Mouse (Mus musculus) ovary, postnatal 10 days (tissue): ENCODE data around the gene C130032M10Rik.

ENCODE experiments used
- DNase-seq: peaks from one replicate; pipeline ENCODE4 v3.0.0; 2022; ENCODE audit warnings: low spot score

C130032M10Rik gene

DNA sequence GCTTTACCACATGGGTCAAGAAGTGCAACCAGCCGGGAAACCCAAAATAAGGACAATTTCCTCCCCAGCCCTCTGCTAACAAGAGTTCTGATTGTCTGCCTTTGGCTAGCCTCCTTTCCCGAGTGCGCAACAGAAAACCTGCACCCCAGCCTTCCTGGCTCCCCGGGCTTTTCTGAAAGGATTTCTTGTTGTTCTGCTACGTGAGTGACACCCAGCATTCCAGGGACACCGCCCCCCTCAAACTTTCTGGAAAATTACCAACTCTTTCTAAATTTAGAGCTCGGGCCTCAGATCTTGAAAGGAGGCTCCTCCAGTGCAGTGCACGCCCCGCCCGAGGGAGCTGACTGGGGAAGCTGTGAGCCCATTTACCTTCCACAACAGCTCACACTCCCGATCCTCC is at the start of gene C130032M10Rik:
TSS of gene C130032M10Rik (plus strand) at position 334 of the 400 bp plus-strand sequence.
- no peak for DNase-seq

DNA sequence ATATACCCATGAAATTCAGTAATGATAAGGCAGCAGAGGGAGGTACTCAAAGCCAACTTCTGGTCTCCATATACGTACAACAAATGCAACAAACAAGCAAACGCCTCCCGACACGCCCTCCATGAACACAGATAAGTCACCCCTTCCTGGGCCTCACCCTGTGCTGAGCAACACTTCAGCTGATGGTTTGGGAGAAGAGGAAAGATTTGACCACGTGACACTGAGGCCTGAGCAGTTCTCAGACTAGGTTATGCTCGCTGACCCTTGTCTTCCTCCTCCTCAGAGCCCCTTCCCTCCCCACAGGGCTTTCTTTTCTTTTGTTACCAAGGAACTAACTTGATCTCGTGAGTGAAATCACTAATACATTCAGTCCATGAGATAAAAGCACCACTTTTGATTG is 48.6 kb upstream of the C130032M10Rik start:
- no peak for DNase-seq

DNA sequence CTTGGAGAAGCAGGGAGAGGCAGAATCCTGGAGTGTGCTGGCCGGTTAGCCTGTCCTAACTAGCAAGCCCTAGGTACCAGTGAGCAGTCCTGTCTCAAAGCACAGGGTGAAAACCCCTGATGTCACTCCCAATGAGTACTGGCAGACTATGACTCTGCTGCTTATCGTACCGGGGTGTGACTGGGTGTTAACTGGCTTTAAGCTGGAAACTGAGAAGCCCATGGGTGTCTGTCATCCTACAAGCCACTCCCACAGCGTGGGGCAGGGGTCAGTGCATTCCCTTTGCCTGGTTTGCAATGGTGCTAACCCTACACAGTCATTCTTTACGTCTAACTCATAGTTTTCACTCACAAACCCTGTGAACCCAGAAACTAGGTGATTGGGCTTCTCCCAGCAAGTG is 47.3 kb upstream of the C130032M10Rik start:
- DNase-seq = no peak

DNA sequence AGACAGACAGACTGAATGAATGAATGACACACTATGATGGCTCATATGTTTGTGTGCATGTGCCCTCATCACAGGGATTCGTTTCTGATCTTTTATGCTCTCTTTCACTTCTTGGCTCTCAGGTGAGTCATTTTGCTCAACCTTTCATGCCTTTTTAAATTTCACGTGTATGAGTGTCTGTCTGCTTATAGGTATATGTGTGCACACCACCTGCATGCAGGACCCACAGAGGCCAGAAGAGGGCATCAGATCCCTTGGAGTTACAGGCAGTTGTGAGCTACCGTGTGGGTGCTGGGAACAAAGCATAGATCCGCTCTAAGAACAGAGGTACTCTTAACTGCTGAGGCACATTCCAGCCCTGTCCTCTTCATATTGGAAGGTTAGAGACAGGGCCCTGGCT is 46.8 kb upstream of the C130032M10Rik start:
- no peak for DNase-seq

DNA sequence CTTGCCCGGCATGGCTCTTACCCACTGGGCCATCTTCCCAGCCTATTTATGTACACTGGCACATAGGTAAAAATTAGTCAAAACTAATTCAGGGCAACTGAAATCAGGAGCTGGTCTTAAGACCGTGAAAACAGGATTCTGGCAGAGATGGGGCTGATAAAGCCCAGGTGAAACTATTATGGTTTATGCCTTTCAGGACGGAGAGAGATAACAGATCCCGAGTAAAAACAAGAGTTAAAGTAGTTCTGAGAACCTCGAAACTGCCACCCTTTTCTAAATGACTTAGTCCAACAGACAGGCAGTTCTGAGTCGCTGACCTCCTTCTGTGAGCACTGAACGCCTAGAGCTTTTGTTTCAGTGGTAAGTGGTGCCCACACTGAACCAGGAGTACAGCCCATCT is 43.6 kb upstream of the C130032M10Rik start:
- DNase-seq = no peak

DNA sequence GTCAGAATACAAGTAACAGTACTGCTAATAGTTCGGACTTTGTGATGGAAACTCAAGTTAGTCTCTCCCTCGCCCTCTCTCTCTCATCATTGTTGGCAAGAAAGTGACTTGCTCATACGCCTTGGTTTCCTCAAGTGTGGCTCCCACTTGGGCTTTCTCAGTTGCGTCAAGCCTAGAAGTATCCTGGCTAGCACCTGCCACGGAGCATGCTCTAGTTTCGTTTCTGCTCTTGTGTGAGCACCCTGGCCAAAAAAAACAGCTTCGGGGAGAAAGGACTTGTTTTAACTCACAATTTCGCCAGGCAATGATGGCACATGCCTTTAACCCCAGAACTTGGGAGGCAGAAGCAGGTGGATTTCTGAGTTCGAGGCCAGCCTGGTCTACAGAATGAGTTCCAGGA is 38.5 kb upstream of the C130032M10Rik start:
- no peak for DNase-seq

DNA sequence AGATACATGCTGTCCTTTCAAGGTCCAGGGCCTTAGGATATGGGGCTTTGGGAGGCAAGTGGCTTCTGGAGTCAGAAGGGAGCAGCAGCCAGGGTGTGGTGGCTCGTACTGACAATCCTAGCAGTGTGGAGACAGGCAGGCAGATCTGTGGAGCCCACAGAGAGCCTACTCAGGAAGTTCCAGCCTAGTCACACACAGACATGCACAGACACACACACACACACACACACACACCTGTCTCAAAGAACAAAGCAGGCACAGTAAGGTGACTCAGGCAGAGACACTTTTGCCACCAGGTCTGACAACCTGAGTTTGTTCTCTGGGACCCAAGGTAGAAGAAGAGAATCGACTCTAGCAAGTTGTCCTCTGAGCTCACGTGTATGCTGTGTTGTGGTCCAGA is 34.6 kb upstream of the C130032M10Rik start:
- no peak for DNase-seq

DNA sequence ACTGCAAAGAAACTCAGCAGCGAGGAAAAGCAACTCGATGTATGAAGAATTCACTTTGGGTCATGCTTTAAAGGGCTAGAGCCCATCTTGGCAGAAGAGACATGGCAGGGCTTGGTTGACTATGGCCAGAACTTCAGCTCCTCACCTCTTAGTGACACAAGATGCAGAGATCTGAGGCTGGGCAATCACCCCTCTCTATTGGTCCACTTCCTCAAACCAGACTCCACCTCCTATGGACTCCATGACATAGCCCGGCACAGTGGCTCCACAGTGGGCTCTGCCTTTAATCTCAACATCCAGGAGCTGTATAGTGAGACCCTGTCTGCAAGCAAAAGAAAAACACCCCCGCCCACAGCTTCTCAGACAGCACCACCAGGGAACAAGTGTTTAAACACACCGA is 30.7 kb upstream of the C130032M10Rik start:
- DNase-seq = no peak

DNA sequence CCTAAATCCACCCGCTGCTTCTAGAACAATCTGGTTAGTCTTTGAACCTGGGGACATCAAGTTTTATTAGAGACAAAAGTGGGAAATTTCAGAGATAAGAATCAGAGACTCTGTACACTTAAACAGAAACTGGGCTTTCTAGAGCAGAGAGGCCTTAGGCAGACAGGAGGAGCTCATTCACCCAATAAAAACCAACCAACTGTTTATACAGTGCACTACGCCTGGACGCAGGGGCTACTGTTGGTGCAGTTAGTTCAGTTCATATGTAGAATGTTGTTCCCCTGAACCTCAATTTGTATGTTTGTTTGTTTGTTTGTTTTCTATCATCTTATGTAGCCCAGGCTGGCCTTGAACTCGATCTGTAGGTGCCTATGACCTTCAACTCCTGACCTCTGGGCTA is 28.7 kb upstream of the C130032M10Rik start:
- DNase-seq = no peak

DNA sequence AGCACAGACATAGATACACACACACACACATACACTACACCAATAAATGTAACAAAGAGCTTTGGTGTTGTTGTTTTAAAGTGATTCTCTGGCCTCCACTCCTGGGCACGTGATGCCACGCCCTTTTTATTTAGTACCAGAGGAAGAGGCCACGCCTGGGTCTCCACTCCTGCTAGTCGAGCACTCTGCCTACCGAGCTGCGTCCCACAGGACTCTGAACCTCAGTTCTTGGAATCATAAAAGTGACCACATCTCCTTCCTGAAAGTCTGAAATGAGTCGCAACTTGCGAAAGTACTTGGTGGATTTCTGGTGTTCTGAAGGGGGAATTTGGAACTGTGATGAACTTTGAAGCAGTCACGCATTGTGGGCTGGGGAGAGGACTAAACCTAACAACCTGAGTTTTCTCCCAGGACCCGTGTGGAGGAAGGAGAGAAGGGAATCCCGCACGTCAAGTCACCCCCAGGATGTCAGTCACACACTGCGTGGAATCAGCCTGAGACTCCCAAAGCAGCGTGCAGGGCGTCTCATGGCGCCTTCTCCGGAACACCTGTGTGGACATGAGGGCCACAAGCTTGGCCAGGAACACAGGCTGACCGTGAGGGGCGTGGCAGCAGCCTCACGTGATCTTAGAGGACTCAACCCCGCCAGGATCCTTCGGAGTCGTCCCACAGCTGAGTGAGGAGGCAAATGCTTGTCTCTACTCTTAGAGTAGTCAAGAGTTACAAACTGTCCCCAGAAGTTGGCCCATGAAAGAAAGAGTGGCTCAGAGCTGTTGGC is 27.8 kb upstream of the C130032M10Rik start:
- no peak for DNase-seq

DNA sequence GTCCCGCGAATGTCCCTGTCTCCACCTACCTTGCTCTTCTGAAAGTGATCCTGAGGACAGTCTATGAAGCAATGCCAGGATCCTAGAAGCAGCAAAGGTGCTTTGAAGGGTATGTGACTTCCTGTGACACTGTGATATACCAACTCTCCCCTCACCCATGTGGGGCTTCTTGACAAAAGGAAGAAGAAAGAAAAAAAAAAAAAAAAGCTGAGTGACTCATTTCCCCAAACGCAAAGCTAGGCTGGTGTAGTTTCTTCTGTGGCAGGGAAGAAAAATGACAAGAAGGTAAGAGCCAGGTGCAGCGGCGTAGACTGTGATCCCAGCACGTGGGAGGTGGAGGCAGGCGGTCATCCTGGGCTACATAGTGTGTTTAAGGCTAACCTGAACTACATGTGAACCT is 19.0 kb upstream of the C130032M10Rik start:
- no peak for DNase-seq

DNA sequence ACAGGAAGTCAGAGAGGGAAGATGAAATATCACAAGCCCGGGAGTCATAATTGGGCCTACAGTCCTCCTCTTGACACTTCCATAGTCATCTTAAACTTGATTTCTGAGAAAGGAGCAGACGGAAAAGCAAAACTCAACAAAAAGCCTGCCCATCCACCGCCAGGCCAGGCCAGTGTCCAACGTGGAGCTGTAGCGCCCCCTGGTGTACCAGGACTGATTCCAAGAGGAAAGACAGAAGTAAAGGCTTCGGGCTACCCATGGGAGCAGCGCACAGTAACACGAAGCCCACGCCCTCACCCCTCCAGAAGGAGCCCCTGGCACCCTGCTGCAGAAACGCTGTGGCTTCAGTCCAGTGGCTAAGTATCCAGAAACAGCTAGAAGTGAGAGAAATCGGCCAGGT is 17.3 kb upstream of the C130032M10Rik start:
- peak; percentile 88 for DNase-seq

DNA sequence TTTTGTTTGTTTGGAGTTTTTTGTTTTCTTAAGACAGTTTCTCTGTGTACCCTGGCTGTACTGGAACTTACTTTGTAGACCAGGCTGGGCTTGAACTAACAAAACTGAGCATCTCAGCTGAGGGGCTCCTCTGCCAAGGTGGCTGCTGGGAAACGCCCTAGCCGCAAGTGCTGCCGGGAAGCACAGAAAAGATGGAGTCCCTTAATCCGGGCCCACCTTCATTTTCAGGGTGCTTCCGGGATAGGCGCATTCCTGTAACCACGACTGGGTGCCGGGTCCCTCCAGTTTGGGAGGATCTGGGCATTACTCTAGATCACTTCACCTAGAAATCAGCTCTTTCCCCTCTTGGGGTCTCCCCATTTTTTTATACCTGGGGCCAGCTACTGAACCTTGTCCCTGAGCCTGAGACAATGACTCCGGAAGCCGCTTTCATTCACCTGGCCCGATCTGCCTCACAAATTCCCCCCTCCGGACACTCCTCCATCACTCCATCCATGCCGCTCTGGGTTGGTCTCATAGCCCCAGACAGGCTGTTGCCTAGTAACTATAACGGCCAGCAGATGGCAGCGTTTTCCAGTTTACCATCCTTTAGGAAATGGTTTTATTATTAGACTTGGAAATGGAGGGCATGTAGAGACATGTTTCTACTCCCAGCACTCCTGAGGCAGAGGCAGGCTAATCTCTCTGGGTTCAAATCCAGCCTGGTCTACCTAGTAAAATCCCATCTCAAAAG is 15.5 kb upstream of the C130032M10Rik start:
- DNase-seq = peak; percentile 10

DNA sequence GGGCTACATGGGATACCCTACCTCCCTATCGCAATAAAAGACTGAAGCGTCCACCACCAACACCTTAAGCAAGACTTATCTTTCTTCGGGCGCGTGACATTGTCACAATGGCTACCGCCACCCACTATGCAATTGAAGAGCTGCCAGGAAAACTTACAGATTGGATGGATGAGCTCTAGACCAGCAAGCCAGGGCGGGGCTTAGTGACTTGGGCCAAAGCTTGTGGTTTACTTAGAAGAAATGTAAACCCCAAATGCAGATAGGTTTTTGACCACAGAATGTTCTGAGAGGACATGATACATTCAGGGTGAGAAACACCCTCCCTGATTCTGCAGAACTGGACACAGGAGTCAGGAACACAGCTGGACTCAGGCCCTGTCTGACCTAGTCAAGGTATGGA is 14.4 kb upstream of the C130032M10Rik start:
- DNase-seq = no peak

DNA sequence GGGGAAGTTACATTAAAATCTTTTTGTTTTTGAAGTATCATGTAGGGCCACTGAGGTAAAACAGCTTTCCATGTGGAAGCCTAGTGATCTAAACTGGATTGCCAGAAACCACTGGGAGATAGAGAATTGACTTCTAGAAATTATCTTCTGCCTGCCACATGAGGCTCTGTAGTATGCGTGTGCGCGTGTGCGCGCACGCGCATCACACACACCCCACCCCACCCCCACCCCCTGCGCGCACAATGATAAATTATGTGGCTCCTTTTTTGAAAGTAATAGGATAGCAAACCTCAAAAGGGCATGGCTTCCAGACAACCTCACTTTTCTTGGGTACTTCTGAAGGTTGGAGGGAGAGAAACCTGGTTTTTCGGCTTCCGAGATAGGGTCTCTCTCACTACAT is 13.6 kb upstream of the C130032M10Rik start:
- DNase-seq = no peak

DNA sequence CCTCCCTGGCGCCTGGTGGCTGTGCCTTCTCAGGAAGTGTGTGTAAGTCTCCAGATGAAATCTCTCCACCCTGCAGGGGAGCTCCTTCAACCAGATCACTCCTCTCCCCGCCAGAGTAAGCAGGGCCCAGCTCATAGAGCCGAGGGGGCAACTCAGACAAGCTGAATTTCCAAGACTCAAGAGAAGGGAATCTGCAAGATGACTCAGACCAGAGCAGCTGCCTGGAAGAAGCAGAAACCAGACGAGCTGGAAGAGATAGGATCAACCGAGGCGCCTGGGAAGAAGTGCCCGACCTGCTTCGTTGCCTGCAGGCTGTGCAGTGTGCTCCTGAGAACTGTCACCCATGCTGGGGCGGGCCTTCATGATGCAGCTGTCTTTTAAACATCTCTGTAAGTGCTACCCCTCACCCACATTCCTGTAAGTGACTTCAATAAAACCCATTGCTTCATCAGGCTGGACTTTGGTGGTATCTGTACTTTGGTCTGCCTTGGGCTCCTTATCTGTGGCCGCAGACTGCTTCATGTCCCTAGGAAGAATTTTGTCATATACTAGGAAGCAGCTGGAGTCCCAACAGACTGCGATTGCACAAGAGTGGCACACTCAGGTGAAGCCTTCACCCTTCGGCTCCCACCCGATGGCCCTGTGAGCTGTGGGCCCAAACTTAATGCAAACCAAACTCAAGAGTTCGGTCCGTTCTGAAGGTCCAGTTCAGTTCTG is 12.6 kb upstream of the C130032M10Rik start:
- DNase-seq = no peak

DNA sequence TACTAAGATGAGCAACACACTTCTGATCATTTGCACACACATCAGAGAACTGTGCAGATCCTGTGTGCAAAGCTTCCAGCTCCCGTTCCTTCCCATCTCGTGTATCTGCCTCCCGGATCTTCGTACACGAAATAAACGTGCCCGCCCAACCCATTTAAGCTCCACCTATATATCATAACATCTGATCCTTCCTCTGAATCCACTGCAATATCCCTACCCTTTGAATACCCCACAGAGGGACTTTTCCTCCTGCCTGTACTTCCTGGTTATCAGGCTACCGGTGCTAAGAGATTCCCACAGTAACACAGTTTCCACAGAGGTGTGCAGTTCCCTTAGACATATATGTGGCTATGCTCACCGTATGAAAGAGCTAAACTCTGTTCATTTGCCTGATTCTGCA is 10.7 kb upstream of the C130032M10Rik start, which contains the start of gene Ccr4:
TSS of gene Ccr4 (minus strand) at position 101 of the 400 bp plus-strand sequence.
- DNase-seq = no peak

DNA sequence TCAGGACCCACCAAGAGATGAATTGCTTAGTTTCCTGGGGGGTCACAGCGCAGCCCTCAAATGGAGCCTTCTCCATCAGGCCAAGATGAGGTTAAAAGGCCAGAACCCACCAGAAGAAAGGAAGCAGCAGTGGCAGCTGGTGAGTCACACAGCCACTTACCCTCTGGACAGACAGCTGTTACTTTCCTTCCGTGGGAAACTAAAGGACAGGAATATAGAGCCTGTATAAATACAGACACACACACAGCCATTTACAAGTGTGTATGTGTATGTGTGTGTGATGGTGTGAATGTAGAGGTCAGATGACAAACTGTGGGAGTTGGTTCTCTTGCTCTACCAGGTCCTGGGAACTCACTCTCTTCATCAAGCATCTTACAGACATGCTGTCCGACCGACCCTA is 8.9 kb upstream of the C130032M10Rik start:
- DNase-seq = no peak

DNA sequence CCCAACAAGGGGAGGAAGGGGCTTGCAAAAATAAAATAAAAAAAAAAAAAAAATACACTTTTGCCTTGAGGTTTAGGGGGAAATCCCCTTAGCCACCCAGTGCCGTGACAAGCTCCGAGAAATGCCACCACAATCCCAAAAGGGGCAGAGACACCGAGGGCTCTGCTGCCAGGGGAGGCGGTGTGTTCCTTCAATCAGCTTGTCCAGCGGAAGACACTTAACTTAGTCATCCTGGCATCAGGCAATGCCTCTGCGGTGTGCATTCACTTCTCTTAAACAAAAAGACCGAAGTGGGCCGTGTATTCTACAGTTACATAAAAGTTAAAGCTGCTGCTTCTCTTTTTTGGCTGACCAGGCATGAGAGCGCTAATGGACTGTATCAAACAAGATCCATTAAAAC is 8.1 kb upstream of the C130032M10Rik start:
- no peak for DNase-seq

DNA sequence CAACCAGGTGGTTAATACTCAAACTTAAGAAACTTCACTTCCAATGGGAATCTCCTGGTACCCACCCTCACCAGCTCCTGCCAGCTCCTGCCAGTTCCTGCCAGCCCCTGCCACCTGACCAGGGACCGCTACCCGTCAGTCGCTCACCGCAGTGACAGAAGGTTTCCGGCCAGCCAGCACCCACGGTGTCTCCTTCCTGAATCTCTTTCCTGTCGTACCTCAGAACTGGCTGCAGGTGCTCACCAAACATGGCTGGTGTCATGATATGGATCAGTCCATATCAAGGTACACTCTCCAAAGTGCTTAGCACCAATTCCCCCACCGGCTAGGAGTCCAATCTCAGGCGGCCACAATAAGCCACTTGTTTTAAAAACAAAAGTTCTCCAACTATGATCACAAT is 5.7 kb upstream of the C130032M10Rik start:
- DNase-seq = no peak

DNA sequence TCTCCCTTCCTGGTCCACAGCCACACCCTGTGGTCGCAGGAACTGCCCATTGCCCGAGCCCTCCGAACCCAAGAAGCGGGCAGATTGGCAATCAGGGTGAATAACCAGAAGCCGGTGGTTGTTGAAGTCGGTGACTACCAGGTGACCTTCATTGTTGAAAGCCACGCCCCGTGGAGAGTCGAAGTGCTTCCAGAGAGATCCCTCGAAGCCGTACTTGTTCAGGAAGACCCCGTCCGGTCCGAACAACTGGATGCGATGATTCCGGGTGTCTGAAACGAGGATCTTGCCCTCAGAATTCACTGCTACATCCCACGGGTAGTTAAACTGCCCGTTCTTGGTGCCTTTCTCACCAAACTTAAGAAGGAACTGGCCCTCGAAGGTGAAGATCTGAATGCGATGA is 2.7 kb upstream of the C130032M10Rik start:
- no peak for DNase-seq

DNA sequence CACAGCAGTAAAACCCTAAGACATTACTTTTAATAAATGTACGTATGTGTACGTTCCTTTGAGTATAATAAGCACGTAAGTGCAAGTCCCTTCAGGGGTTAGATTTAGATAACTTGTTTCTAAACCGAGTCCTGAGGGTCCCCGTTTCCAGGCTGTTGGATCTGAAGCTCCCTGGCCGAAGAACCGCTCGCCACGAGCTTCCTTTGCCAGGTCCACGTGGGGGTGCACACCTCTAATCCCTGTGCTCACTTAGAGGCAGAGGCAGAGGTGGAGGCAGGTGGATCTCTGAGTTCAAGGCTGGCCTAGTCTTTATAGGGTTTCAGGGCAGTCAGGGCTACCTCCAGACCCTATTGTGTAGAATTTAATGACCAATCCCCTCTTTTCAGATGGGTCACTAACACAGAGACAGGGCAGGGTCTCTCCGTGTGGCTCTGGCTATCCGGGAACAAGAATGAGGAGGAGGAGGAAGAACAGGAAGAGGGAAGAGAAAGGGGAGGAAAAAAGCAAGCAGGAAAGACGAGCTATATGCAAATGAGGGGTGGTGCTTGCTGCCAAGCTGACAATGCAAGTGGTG is 2.5 kb downstream of the C130032M10Rik start:
- no peak for DNase-seq
